Mouse (Mus musculus) forebrain, embryonic 10.5 days (tissue): ENCODE results near the gene Ppfia4. TPM values are rescaled to one million over a fixed set of nuclear protein-coding genes. Genes with fewer than 3 reads are reported as not detected.
"Not testable (repeated sequence)": the region's sequence is repeated elsewhere in the genome, so short reads cannot be mapped to it uniquely, and the experiment has no call there.

Experiments
- DNase-seq: peaks from one replicate; pipeline ENCODE4 v3.0.0-alpha.2; 2017; ENCODE audit warnings: low spot score; ENCODE audit errors: extremely low spot score
- H3K27ac ChIP-seq: fragments of 300-500 bp; sonication (generic); 2 replicates; pipeline ENCODE4 v1.5.1; 2016; ENCODE audit warnings: mild to moderate bottlenecking
- H3K27me3 ChIP-seq: fragments of 300-500 bp; sonication (generic); 2 replicates; pipeline ENCODE4 v1.6.1; 2016; ENCODE audit warnings: mild to moderate bottlenecking; ENCODE audit not compliant: poor library complexity, severe bottlenecking
- H3K36me3 ChIP-seq: fragments of 300-500 bp; sonication (generic); replicated peaks from 2 replicates; pipeline ENCODE4 v1.6.1; 2016; ENCODE audit warnings: mild to moderate bottlenecking, moderate library complexity
- H3K4me1 ChIP-seq: fragments of 300-500 bp; sonication (generic); 2 replicates; pipeline ENCODE4 v1.6.1; 2016
- H3K4me3 ChIP-seq: fragments of 300-500 bp; sonication (generic); 2 replicates; pipeline ENCODE4 v1.5.1; 2016; ENCODE audit warnings: mild to moderate bottlenecking, moderate library complexity
- H3K9me3 ChIP-seq: fragments of 300-500 bp; sonication (generic); 2 replicates; pipeline ENCODE4 v1.6.1; 2016; ENCODE audit warnings: mild to moderate bottlenecking, moderate library complexity
- WGBS: fragments of 180-500 bp; shearing (Covaris S2); methylation state at CpG from one replicate; pipeline ENCODE4 v1.1.7; 2016; 5-methylcytosine and 5-hydroxymethylcytosine counted together
- polyA plus RNA-seq: library from polyadenylated mRNA; unstranded; fragments of >200 nt; fragmentation: Nextera tagmentation; extraction: Ambion mirVana; gene quantifications from 2 replicates; pipeline ENCODE4 v1.2.1, GENCODE M21; 2016

Ppfia4 gene
- polyA plus RNA-seq, 1 experiment from 2014 or later: 2.1 TPM

DNA sequence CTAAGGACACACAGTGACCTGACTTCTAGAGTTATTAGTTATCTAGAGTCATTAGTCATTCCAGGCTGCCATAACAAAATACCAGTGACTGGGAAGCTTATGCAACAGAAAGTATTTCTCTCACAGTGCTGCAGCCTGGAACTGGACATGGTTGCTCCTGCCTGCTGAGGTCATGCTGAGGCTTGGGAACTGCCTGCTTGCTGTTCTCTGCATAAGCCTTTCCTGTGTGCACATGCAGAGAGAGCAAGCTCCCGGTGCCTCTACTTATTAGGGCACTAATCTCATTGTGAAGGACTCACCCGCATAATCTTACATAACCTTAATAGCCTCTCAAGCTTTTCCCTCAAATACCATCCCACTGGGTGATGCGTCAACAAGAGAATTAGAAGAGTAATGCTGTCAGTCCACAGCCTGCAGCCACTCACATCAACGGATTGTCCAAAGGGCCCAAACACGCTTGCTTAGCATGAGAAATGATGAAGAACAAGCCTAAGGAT lies 59.9 kb downstream of the Ppfia4 start:
- no peaks in the 10 kb centered on the region for H3K9me3 ChIP-seq
- no peaks in the 10 kb centered on the region for H3K36me3 ChIP-seq
- H3K4me3 ChIP-seq: no peak overlapping the region
- no peak overlapping the region for H3K27ac ChIP-seq
- WGBS: 58% methylated on average over 5 of the region's 5 CpGs
- no peaks in the 10 kb centered on the region for H3K27me3 ChIP-seq
- DNase-seq: no peak
- peaks cover 5% of the 10 kb centered on the region; the same call in 1 of the 2 replicates for H3K4me1 ChIP-seq

DNA sequence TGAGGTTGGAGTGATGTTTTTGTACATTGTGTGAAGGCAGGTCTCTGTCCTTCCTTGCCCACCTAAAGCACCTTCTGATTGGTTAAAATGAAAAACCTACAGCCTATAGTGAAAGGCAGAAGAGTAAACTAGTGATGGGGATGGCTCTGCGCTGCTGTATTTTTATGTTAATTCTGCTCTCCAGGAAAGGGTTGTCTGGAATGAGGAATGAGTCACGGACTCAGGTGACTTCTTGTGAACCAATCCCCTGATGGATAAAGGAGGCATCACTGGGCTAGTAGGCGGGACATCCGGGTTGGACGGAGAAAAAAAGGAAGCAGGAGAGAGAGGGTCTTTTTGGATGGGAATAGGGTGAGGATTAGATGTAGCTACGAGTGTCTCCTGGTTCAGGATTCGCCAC lies 62.7 kb downstream of the Ppfia4 start:
- peaks cover 2% of the 10 kb centered on the region; the same call in 1 of the 2 replicates for H3K4me1 ChIP-seq
- no peak overlapping the region for H3K4me3 ChIP-seq
- no peaks in the 10 kb centered on the region for H3K36me3 ChIP-seq
- no peaks in the 10 kb centered on the region for H3K27me3 ChIP-seq
- H3K27ac ChIP-seq: no peak overlapping the region
- 73% methylated on average over 7 of the region's 7 CpGs for WGBS
- no peak for DNase-seq
- no peaks in the 10 kb centered on the region for H3K9me3 ChIP-seq

DNA sequence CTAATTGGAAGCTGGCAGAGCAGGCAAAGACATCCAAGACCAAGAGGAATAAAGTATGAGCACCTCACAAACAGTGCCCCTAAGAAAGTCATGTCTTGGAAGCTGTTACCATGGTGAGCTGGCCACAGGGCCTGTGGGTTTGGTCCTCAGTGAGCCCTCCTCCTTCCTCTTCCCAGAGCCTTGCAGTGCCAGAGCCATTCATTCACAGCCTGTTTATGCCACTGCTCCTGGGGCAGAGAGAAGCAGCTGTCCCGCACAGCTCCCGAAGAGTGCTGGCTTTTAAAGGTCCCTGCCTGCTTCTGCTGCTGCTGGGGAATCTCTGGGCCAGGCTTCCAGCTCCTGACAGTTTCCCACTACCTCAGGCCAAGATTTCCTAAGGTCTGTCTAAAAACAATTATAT lies 66.9 kb downstream of the Ppfia4 start:
- no peak overlapping the region for H3K4me3 ChIP-seq
- H3K9me3 ChIP-seq: peaks cover 4% of the 10 kb centered on the region; the same call in 1 of the 2 replicates
- 57% methylated on average over 2 of the region's 2 CpGs for WGBS
- no peak for DNase-seq
- no peak overlapping the region for H3K27ac ChIP-seq
- H3K27me3 ChIP-seq: no peaks in the 10 kb centered on the region
- H3K36me3 ChIP-seq: no peaks in the 10 kb centered on the region
- H3K4me1 ChIP-seq: no peaks in the 10 kb centered on the region

DNA sequence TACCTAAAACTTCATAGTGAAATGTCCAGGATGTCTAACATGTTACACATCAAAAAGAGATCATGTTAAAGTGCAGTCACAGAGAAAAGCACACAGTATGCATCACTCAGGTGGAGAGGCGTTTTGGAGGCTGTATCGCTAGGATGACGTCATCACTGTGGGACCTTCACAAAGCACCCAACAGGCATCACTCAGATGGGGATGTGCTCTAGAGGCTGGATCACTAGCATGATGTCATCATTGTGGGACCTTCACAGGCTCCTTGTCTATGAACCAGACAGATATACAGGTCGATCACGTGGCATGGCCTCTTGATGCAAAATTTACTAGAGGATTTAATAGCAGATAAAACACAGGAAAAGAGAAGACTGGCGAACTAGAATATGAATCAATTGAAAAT lies 68.4 kb downstream of the Ppfia4 start:
- no peak overlapping the region for H3K27ac ChIP-seq
- H3K4me3 ChIP-seq: no peak overlapping the region
- no peaks in the 10 kb centered on the region for H3K36me3 ChIP-seq
- H3K4me1 ChIP-seq: no peaks in the 10 kb centered on the region
- no peaks in the 10 kb centered on the region for H3K27me3 ChIP-seq
- H3K9me3 ChIP-seq: peaks cover 11% of the 10 kb centered on the region; the same call in 1 of the 2 replicates
- DNase-seq: no peak
- WGBS: 90% methylated on average over 6 of the region's 6 CpGs

DNA sequence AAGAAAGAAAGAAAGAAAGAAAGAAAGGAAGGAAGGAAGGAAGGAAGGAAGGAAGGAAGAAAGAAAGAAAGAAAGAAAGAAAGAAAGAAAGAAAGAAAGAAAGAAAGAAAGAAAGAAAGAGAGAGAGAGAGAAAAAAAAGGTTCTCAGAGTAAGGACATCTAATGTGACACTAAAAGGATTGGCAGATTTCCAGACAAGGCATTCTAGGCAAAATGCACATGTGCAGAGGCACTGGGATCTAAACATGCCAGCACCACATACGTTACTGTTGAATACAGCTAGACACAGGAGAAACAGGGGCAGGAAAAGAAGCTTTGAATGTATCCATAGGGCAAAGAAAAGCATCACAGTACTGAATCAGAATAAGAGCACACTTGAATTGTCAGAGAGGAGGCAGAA lies 83.0 kb downstream of the Ppfia4 start:
- H3K4me1 ChIP-seq, H3K27me3 ChIP-seq, H3K9me3 ChIP-seq, H3K27ac ChIP-seq, H3K36me3 ChIP-seq, DNase-seq, H3K4me3 ChIP-seq: not testable (repeated sequence)
- 90% methylated on average over 1 of the region's 1 CpGs for WGBS

Other genes starting within 250 kb of the Ppfia4 start
- gene Chit1, start 221.7 kb downstream of the Ppfia4 start, polyA plus RNA-seq: not detected in 2 replicates
- not detected in 2 replicates for gene Chil1, start 150.8 kb downstream of the Ppfia4 start, polyA plus RNA-seq
- 0.46 and 0.65 TPM in 2 replicates for gene Mybph, start 139.5 kb downstream of the Ppfia4 start, polyA plus RNA-seq
- 0.14 and 0.36 TPM in 2 replicates for gene Adora1, start 97.5 kb downstream of the Ppfia4 start, polyA plus RNA-seq
- not detected in 2 replicates for gene Myog, start 42.9 kb downstream of the Ppfia4 start, polyA plus RNA-seq
- 134 and 136 TPM in 2 replicates for gene Tmem183a, start 29.1 kb upstream of the Ppfia4 start, polyA plus RNA-seq
- gene 4933406M09Rik, start 53.0 kb upstream of the Ppfia4 start, polyA plus RNA-seq: not detected in 2 replicates
- gene Cyb5r1, start 72.6 kb upstream of the Ppfia4 start, polyA plus RNA-seq: 30.0 and 31.6 TPM in 2 replicates
- gene Adipor1, start 82.5 kb upstream of the Ppfia4 start, polyA plus RNA-seq: 70.5 and 71.1 TPM in 2 replicates
- 39.0 and 39.5 TPM in 2 replicates for gene Klhl12, start 122.6 kb upstream of the Ppfia4 start, polyA plus RNA-seq
- gene Rabif, start 161.7 kb upstream of the Ppfia4 start, polyA plus RNA-seq: 40.7 and 41.5 TPM in 2 replicates
- not detected in 2 replicates for gene Mgat4e, start 216.8 kb upstream of the Ppfia4 start, polyA plus RNA-seq
- 60.6 and 62.1 TPM in 2 replicates for gene Kdm5b, start 227.2 kb upstream of the Ppfia4 start, polyA plus RNA-seq